Mouse (Mus musculus): ENCODE results near the gene Tcam1. TPM values are rescaled to one million over a fixed set of nuclear protein-coding genes. Genes with fewer than 3 reads are reported as not detected.

Gene Tcam1
- polyA plus RNA-seq, 1 experiment from 2014 or later: 0.25 TPM

- peaks cover 8% of the 10 kb centered on the region; the same call in 1 of the 2 replicates for H3K27me3 ChIP-seq (ENCODE audit: insufficient read depth, poor library complexity, severe bottlenecking)
- 85% methylated on average over 6 of the region's 6 CpGs for WGBS
- peaks cover 14% of the 10 kb centered on the region for H3K4me1 ChIP-seq (replicated peaks)
- H3K36me3 ChIP-seq: no peaks in the 10 kb centered on the region
- H3K9me3 ChIP-seq: no peaks in the 10 kb centered on the region
- H3K27ac ChIP-seq: no peak overlapping the region
- no peak for DNase-seq (ENCODE audit: low spot score)
- H3K4me3 ChIP-seq: no peak overlapping the region
These were observed 6.0 kb downstream of the Tcam1 start for GRCm38 (mm10) chr11:106282452-106282851.

- H3K27me3 ChIP-seq (ENCODE audit: insufficient read depth, poor library complexity, severe bottlenecking): no peaks in the 10 kb centered on the region
- no peak for DNase-seq (ENCODE audit: low spot score)
- H3K36me3 ChIP-seq: no peaks in the 10 kb centered on the region
- 81% methylated on average over 4 of the region's 4 CpGs for WGBS
- no peak overlapping the region for H3K4me3 ChIP-seq
- peaks cover 14% of the 10 kb centered on the region for H3K4me1 ChIP-seq (replicated peaks)
- H3K9me3 ChIP-seq: no peaks in the 10 kb centered on the region
- H3K27ac ChIP-seq: no peak overlapping the region
These were observed 6.9 kb downstream of the Tcam1 start for GRCm38 (mm10) chr11:106283371-106283770.

- H3K27ac ChIP-seq: no peak overlapping the region
- H3K4me3 ChIP-seq: no peak overlapping the region
- no peak for DNase-seq (ENCODE audit: low spot score)
- H3K4me1 ChIP-seq (replicated peaks): peaks cover 14% of the 10 kb centered on the region
- 74% methylated on average over 8 of the region's 8 CpGs for WGBS
- no peaks in the 10 kb centered on the region for H3K36me3 ChIP-seq
- no peaks in the 10 kb centered on the region for H3K27me3 ChIP-seq (ENCODE audit: insufficient read depth, poor library complexity, severe bottlenecking)
- no peaks in the 10 kb centered on the region for H3K9me3 ChIP-seq
These were observed 7.7 kb downstream of the Tcam1 start for GRCm38 (mm10) chr11:106284126-106284525.

GRCm38 (mm10) chr11:106286206-106286605, 9.7 kb downstream of the Tcam1 start:
- H3K27me3 ChIP-seq (ENCODE audit: insufficient read depth, poor library complexity, severe bottlenecking): no peaks in the 10 kb centered on the region
- H3K4me3 ChIP-seq: no peak overlapping the region
- H3K9me3 ChIP-seq: no peaks in the 10 kb centered on the region
- H3K36me3 ChIP-seq: no peaks in the 10 kb centered on the region
- H3K27ac ChIP-seq: no peak overlapping the region
- WGBS: 87% methylated on average over 7 of the region's 7 CpGs
- peaks cover 14% of the 10 kb centered on the region for H3K4me1 ChIP-seq (replicated peaks)
- no peak for DNase-seq (ENCODE audit: low spot score)

- peaks cover 10% of the 10 kb centered on the region for H3K4me1 ChIP-seq (replicated peaks)
These were observed 10.5 kb downstream of the Tcam1 start for GRCm38 (mm10) chr11:106286987-106287386.

GRCm38 (mm10) chr11:106289369-106289768, 12.9 kb downstream of the Tcam1 start:
- Histone ChIP-seq H3K4me3 (no peak overlapping the region), H3K9me3 (no peaks in the 10 kb centered on the region), H3K4me1 (replicated peaks) (peaks cover 5% of the 10 kb centered on the region), H3K27ac (no peak overlapping the region), H3K27me3 (ENCODE audit: insufficient read depth, poor library complexity, severe bottlenecking) (no peaks in the 10 kb centered on the region), H3K36me3 (no peaks in the 10 kb centered on the region)
- 74% methylated on average over 8 of the region's 8 CpGs for WGBS
- no peak for DNase-seq (ENCODE audit: low spot score)

More at GRCm38 (mm10) chr11:106286987-106287386, 10.5 kb downstream of the Tcam1 start:
- 72% methylated on average over 11 of the region's 11 CpGs for WGBS
- Histone ChIP-seq H3K9me3 (no peaks in the 10 kb centered on the region), H3K27me3 (ENCODE audit: insufficient read depth, poor library complexity, severe bottlenecking) (no peaks in the 10 kb centered on the region), H3K4me3 (no peak overlapping the region), H3K36me3 (no peaks in the 10 kb centered on the region), H3K27ac (no peak overlapping the region)
- no peak for DNase-seq (ENCODE audit: low spot score)

GRCm38 (mm10) chr11:106290376-106290775, 13.9 kb downstream of the Tcam1 start:
- Histone ChIP-seq H3K4me1 (replicated peaks) (peaks cover 5% of the 10 kb centered on the region), H3K27ac (no peak overlapping the region), H3K4me3 (no peak overlapping the region), H3K9me3 (no peaks in the 10 kb centered on the region), H3K27me3 (ENCODE audit: insufficient read depth, poor library complexity, severe bottlenecking) (no peaks in the 10 kb centered on the region), H3K36me3 (no peaks in the 10 kb centered on the region)
- no peak for DNase-seq (ENCODE audit: low spot score)
- 93% methylated on average over 5 of the region's 5 CpGs for WGBS

- DNase-seq (ENCODE audit: low spot score): no peak
- Histone ChIP-seq H3K27me3 (ENCODE audit: insufficient read depth, poor library complexity, severe bottlenecking) (no peaks in the 10 kb centered on the region), H3K27ac (no peak overlapping the region), H3K9me3 (no peaks in the 10 kb centered on the region), H3K4me3 (no peak overlapping the region), H3K4me1 (replicated peaks) (peaks cover 3% of the 10 kb centered on the region), H3K36me3 (no peaks in the 10 kb centered on the region)
- 90% methylated on average over 2 of the region's 2 CpGs for WGBS
These were observed 15.4 kb downstream of the Tcam1 start for GRCm38 (mm10) chr11:106291861-106292260.

GRCm38 (mm10) chr11:106301765-106302164, 25.3 kb downstream of the Tcam1 start, which contains the start of gene Gh:
Gene Gh, minus strand, starts transcription at chr11:106301865.
- H3K36me3 ChIP-seq: no peaks in the 10 kb centered on the region
- 0 out of 2 replicates have a peak within 1 kb of the TSS, but pooled peaks have one; percentile 3 for H3K27ac ChIP-seq
- H3K27me3 ChIP-seq (ENCODE audit: insufficient read depth, poor library complexity, severe bottlenecking): no peaks in the 10 kb centered on the region
- 86% methylated on average over 9 of the region's 9 CpGs for WGBS
- H3K4me1 ChIP-seq (replicated peaks): no peaks in the 10 kb centered on the region
- H3K4me3 ChIP-seq: no peak within 1 kb of the TSS
- no peaks in the 10 kb centered on the region for H3K9me3 ChIP-seq
- DNase-seq (ENCODE audit: low spot score): no peak

GRCm38 (mm10) chr11:106302634-106303033, 26.2 kb downstream of the Tcam1 start:
- Histone ChIP-seq H3K9me3 (no peaks in the 10 kb centered on the region), H3K4me3 (no peak overlapping the region), H3K27me3 (ENCODE audit: insufficient read depth, poor library complexity, severe bottlenecking) (no peaks in the 10 kb centered on the region), H3K4me1 (replicated peaks) (no peaks in the 10 kb centered on the region), H3K27ac (no peak overlapping the region), H3K36me3 (no peaks in the 10 kb centered on the region)
- 26% methylated on average over 2 of the region's 2 CpGs for WGBS
- peak; percentile 77 for DNase-seq (ENCODE audit: low spot score)

- Histone ChIP-seq H3K27ac (no peak overlapping the region), H3K27me3 (ENCODE audit: insufficient read depth, poor library complexity, severe bottlenecking) (no peaks in the 10 kb centered on the region), H3K36me3 (no peaks in the 10 kb centered on the region), H3K9me3 (no peaks in the 10 kb centered on the region), H3K4me1 (replicated peaks) (peaks cover 8% of the 10 kb centered on the region; the same call in 1 of the 2 replicates), H3K4me3 (no peak overlapping the region)
- DNase-seq (ENCODE audit: low spot score): no peak
- 86% methylated on average over 10 of the region's 10 CpGs for WGBS
These were observed 29.0 kb downstream of the Tcam1 start for GRCm38 (mm10) chr11:106305348-106306064.

- peaks cover 8% of the 10 kb centered on the region; the same call in 1 of the 2 replicates for H3K4me1 ChIP-seq (replicated peaks)
- no peaks in the 10 kb centered on the region for H3K36me3 ChIP-seq
- no peak for DNase-seq (ENCODE audit: low spot score)
- H3K27ac ChIP-seq: no peak overlapping the region
- no peaks in the 10 kb centered on the region for H3K9me3 ChIP-seq
- H3K4me3 ChIP-seq: no peak overlapping the region
- no peaks in the 10 kb centered on the region for H3K27me3 ChIP-seq (ENCODE audit: insufficient read depth, poor library complexity, severe bottlenecking)
- 89% methylated on average over 3 of the region's 3 CpGs for WGBS
These were observed 29.6 kb downstream of the Tcam1 start for GRCm38 (mm10) chr11:106306065-106306385.

GRCm38 (mm10) chr11:106306758-106307157, 30.3 kb downstream of the Tcam1 start:
- 83% methylated on average over 9 of the region's 9 CpGs for WGBS
- no peak overlapping the region for H3K27ac ChIP-seq
- no peaks in the 10 kb centered on the region for H3K27me3 ChIP-seq (ENCODE audit: insufficient read depth, poor library complexity, severe bottlenecking)
- DNase-seq (ENCODE audit: low spot score): no peak
- no peaks in the 10 kb centered on the region for H3K36me3 ChIP-seq
- no peak overlapping the region for H3K4me3 ChIP-seq
- H3K9me3 ChIP-seq: no peaks in the 10 kb centered on the region
- peaks cover 8% of the 10 kb centered on the region; the same call in 1 of the 2 replicates for H3K4me1 ChIP-seq (replicated peaks)

Data from hindbrain, embryonic 10.5 days (tissue).